Mouse (Mus musculus) neutrophil, adult 65 days (primary cell): ENCODE results near the gene Btbd35f22. TPM values are rescaled to one million over a fixed set of nuclear protein-coding genes. Genes with fewer than 3 reads are reported as not detected.

Experiments
- total RNA-seq: library from RNA; stranded (reverse); gene quantifications from 2 replicates; pipeline ENCODE4 v1.2.4, GENCODE M21; 2023

Btbd35f22 gene
- total RNA-seq = not detected in 2 replicates

GRCm38 (mm10) chrX:32047529-32047928 is at the start of gene Btbd35f22:
TSS of gene Btbd35f22 (plus strand) at chrX:32047829.

Other genes with a start within 250 kb of the Btbd35f22 start
- not detected in 2 replicates for gene Gm21637, start 85.8 kb upstream of the Btbd35f22 start, total RNA-seq
- not detected in 2 replicates for gene Btbd35f2, start 230.6 kb downstream of the Btbd35f22 start, total RNA-seq